Mouse (Mus musculus) fibroblast of lung, adult 2 months (primary cell): ENCODE results near the gene Ooep.
"Not testable (repeated sequence)": the region's sequence is repeated elsewhere in the genome, so short reads cannot be mapped to it uniquely, and the experiment has no call there.

Experiments
- DNase-seq: peaks from one replicate; pipeline ENCODE4 v3.0.0-alpha.2; 2011; ENCODE audit warnings: low read depth

Gene Ooep

GRCm38 (mm10) chr9:78367959-78368358 is 10.6 kb downstream of the Ooep start, which contains the start of gene Dppa5a:
Gene Dppa5a, minus strand, starts transcription at chr9:78368177.
- DNase-seq: not testable (repeated sequence)

- no peak for DNase-seq
These were observed 12.5 kb downstream of the Ooep start for GRCm38 (mm10) chr9:78365850-78366544.

- DNase-seq: no peak
These were observed 13.8 kb downstream of the Ooep start for GRCm38 (mm10) chr9:78364701-78365100.

- DNase-seq: no peak
These were observed 15.2 kb downstream of the Ooep start for GRCm38 (mm10) chr9:78363374-78363773.

- DNase-seq: no peak
These were observed 18.0 kb downstream of the Ooep start for GRCm38 (mm10) chr9:78360484-78360872.

GRCm38 (mm10) chr9:78359750-78360483 is 18.6 kb downstream of the Ooep start:
- DNase-seq: no peak

GRCm38 (mm10) chr9:78358053-78358452 is 20.5 kb downstream of the Ooep start:
- DNase-seq: no peak

- DNase-seq: no peak
These were observed 22.9 kb downstream of the Ooep start, which contains the start of gene Gsta2 for GRCm38 (mm10) chr9:78355611-78356010. Gene Gsta2, minus strand, starts transcription at chr9:78355788.

GRCm38 (mm10) chr9:78354665-78355578 is 23.6 kb downstream of the Ooep start:
- DNase-seq: no peak

- no peak for DNase-seq
These were observed 26.9 kb downstream of the Ooep start for GRCm38 (mm10) chr9:78351504-78352220.

GRCm38 (mm10) chr9:78350007-78350406 is 28.5 kb downstream of the Ooep start:
- DNase-seq: not testable (repeated sequence)

GRCm38 (mm10) chr9:78349141-78349540 is 29.4 kb downstream of the Ooep start:
- DNase-seq: not testable (repeated sequence)

GRCm38 (mm10) chr9:78348206-78349004 is 30.1 kb downstream of the Ooep start:
- not testable (repeated sequence) for DNase-seq

- DNase-seq: no peak
These were observed 31.5 kb downstream of the Ooep start for GRCm38 (mm10) chr9:78347004-78347403.

GRCm38 (mm10) chr9:78345235-78345634 is 33.3 kb downstream of the Ooep start:
- not testable (repeated sequence) for DNase-seq

GRCm38 (mm10) chr9:78343055-78343454 is 35.5 kb downstream of the Ooep start:
- not testable (repeated sequence) for DNase-seq

GRCm38 (mm10) chr9:78342494-78342893 is 36.0 kb downstream of the Ooep start:
- not testable (repeated sequence) for DNase-seq

GRCm38 (mm10) chr9:78340324-78340723 is 38.2 kb downstream of the Ooep start:
- DNase-seq: not testable (repeated sequence)

GRCm38 (mm10) chr9:78337050-78337449 is 41.5 kb downstream of the Ooep start:
- DNase-seq: not testable (repeated sequence)

GRCm38 (mm10) chr9:78327289-78327688 is 51.2 kb downstream of the Ooep start, which contains the start of gene Omt2b:
Gene Omt2b, plus strand, starts transcription at chr9:78327589.
- DNase-seq: not testable (repeated sequence)
